Mouse (Mus musculus): ENCODE data around the gene Bbs12. TPM values are rescaled to one million over a fixed set of nuclear protein-coding genes. Genes with fewer than 3 reads are reported as not detected.

Gene Bbs12
- polyA plus RNA-seq, 1 experiment from 2014 or later, result 4.9 TPM

DNA sequence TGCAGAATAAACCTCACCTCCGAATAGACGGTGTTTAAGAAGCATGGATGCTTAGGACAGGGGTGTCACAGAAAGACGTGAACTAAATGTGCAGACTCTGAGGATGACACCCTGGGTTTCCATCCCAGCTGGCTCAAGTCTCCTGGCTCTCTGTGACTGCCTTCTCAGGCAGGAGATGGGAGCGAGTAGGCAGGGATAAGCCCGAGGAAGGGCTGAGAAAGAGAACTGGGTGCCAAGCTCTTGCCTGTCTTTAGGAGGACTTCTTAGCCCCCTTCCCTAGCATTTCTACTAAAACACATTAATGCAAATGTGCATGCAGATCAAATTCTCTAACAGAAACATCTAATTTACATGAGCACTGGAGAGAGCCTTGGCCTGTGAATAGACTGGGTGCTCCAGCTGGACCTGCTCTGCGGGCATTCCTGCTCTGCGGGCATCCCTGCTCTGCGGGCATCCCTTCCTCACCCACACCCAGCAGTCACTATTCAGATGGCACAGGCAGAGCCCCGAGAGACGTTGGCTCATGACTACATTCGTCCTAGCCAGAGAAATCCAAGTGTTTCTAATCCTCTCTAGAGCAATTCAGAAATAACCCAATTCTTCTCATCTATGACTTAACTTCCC lies 29.9 kb upstream of the Bbs12 start:
- Histone ChIP-seq H3K27me3 (ENCODE audit: control insufficient read depth, insufficient read depth, low read length) (no peaks in the 10 kb centered on the region), H3K4me2 (ENCODE audit: low read length) (no peak overlapping the region), H3K9me3 (ENCODE audit: control insufficient read depth, low read length) (no peaks in the 10 kb centered on the region), H3K27ac (replicated peaks in 1 of 2; ENCODE audit: control insufficient read depth in 1 of 2, insufficient read depth in 1 of 2, low read depth in 2 of 2, low read length in 2 of 2) (no peak overlapping the region), H3K4me3 (ENCODE audit: control insufficient read depth in 1 of 2, insufficient read depth in 1 of 2, low read depth in 1 of 2, low read length in 2 of 2) (no peak overlapping the region), H3K36me3 (ENCODE audit: control insufficient read depth, insufficient read depth, low read length) (no peaks in the 10 kb centered on the region), H3K4me1 (ENCODE audit: control insufficient read depth in 2 of 2, insufficient read depth in 2 of 2, low read length in 2 of 2) (no peaks in the 10 kb centered on the region), H3K9ac (ENCODE audit: low read length) (no peak overlapping the region)
- 79% methylated on average over 11 of the region's 11 CpGs for WGBS
- no peak for ATAC-seq (ENCODE audit: insufficient number of reproducible peaks, insufficient read depth, low FRiP score, low read depth)

GRCm38 (mm10) chr3:37283234-37283633 lies 29.1 kb upstream of the Bbs12 start:
- ATAC-seq (ENCODE audit: insufficient number of reproducible peaks, insufficient read depth, low FRiP score, low read depth), result no peak
- Histone ChIP-seq H3K4me2 (ENCODE audit: low read length) (no peak overlapping the region), H3K9me3 (ENCODE audit: control insufficient read depth, low read length) (no peaks in the 10 kb centered on the region), H3K36me3 (ENCODE audit: control insufficient read depth, insufficient read depth, low read length) (no peaks in the 10 kb centered on the region), H3K9ac (ENCODE audit: low read length) (no peak overlapping the region), H3K4me1 (ENCODE audit: control insufficient read depth in 2 of 2, insufficient read depth in 2 of 2, low read length in 2 of 2) (no peaks in the 10 kb centered on the region), H3K27ac (replicated peaks in 1 of 2; ENCODE audit: control insufficient read depth in 1 of 2, insufficient read depth in 1 of 2, low read depth in 2 of 2, low read length in 2 of 2) (no peak overlapping the region), H3K4me3 (ENCODE audit: control insufficient read depth in 1 of 2, insufficient read depth in 1 of 2, low read depth in 1 of 2, low read length in 2 of 2) (no peak overlapping the region), H3K27me3 (ENCODE audit: control insufficient read depth, insufficient read depth, low read length) (no peaks in the 10 kb centered on the region)
- WGBS, result 60% methylated on average over 4 of the region's 4 CpGs

DNA sequence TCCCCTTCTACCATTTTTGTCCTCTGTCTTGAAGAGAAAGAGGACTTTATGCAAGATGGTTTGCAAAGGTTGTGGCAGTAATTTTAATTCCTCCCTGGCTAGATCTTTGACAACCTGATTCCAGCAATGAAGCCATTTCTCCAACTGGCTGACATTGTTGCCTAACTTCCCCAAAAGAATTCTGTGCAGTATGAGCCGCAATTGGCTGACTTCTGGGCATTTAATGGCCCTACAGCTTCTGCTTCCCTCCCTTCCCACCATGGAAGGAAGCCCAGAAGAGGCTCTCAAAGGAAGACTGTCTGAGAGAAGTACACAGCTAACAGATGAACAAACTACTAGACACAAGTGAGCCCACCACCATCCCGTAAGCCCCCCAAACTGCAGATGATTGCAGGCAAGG lies 23.1 kb upstream of the Bbs12 start:
- Histone ChIP-seq H3K4me3 (ENCODE audit: control insufficient read depth in 1 of 2, insufficient read depth in 1 of 2, low read depth in 1 of 2, low read length in 2 of 2) (no peak overlapping the region), H3K36me3 (ENCODE audit: control insufficient read depth, insufficient read depth, low read length) (no peaks in the 10 kb centered on the region), H3K9me3 (ENCODE audit: control insufficient read depth, low read length) (no peaks in the 10 kb centered on the region), H3K27me3 (ENCODE audit: control insufficient read depth, insufficient read depth, low read length) (no peaks in the 10 kb centered on the region), H3K4me1 (ENCODE audit: control insufficient read depth in 2 of 2, insufficient read depth in 2 of 2, low read length in 2 of 2) (no peaks in the 10 kb centered on the region), H3K27ac (replicated peaks in 1 of 2; ENCODE audit: control insufficient read depth in 1 of 2, insufficient read depth in 1 of 2, low read depth in 2 of 2, low read length in 2 of 2) (no peak overlapping the region), H3K4me2 (ENCODE audit: low read length) (no peak overlapping the region), H3K9ac (ENCODE audit: low read length) (no peak overlapping the region)
- 78% methylated on average over 2 of the region's 2 CpGs for WGBS
- ATAC-seq (ENCODE audit: insufficient number of reproducible peaks, insufficient read depth, low FRiP score, low read depth), result no peak

DNA sequence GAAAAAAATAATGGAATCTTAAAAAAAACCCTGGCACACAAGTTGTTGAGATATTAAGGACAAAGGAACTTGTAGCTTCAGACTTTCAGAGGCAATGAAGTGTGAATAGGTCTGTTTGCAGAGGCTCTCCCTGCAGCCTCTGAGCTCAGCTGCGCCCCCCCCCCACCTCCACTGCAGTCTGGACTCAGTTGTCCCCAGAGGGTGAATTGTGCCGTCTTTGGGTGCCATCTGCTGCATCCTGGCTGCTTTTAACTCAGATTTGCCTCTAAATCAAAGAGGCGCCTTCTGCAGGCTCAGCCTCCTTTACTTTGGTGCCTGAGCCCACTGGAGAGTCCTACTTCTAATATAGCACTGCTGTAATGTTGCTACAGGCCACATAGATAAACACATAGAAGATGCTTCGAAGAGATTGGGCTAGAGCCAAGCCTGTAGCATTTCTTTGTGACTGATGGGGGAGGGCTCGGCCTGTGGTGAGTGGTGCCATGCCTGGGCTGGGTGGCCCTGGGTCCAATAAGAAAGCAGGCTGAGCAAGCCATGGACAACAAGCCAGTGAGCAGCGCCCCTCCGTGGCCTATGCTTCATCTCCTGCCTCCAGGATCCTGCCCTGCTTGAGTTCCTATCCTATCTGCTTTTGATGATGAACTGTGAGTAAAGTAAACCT lies 21.3 kb upstream of the Bbs12 start:
- no peaks in the 10 kb centered on the region for H3K9me3 ChIP-seq (ENCODE audit: control insufficient read depth, low read length)
- WGBS, result 70% methylated on average over 7 of the region's 7 CpGs
- H3K27me3 ChIP-seq (ENCODE audit: control insufficient read depth, insufficient read depth, low read length), result no peaks in the 10 kb centered on the region

GRCm38 (mm10) chr3:37291929-37292328 lies 20.4 kb upstream of the Bbs12 start:
- no peak for ATAC-seq (ENCODE audit: insufficient number of reproducible peaks, insufficient read depth, low FRiP score, low read depth)
- H3K9ac ChIP-seq (ENCODE audit: low read length), result no peak overlapping the region
- no peaks in the 10 kb centered on the region for H3K36me3 ChIP-seq (ENCODE audit: control insufficient read depth, insufficient read depth, low read length)
- H3K4me2 ChIP-seq (ENCODE audit: low read length), result no peak overlapping the region
- H3K27ac ChIP-seq (replicated peaks in 1 of 2; ENCODE audit: control insufficient read depth in 1 of 2, insufficient read depth in 1 of 2, low read depth in 2 of 2, low read length in 2 of 2), result no peak overlapping the region
- 84% methylated on average over 2 of the region's 2 CpGs for WGBS
- H3K27me3 ChIP-seq (ENCODE audit: control insufficient read depth, insufficient read depth, low read length), result no peaks in the 10 kb centered on the region
- no peak overlapping the region for H3K4me3 ChIP-seq (ENCODE audit: control insufficient read depth in 1 of 2, insufficient read depth in 1 of 2, low read depth in 1 of 2, low read length in 2 of 2)
- H3K4me1 ChIP-seq (ENCODE audit: control insufficient read depth in 2 of 2, insufficient read depth in 2 of 2, low read length in 2 of 2), result no peaks in the 10 kb centered on the region
- H3K9me3 ChIP-seq (ENCODE audit: control insufficient read depth, low read length), result no peaks in the 10 kb centered on the region

More for the DNA sequence above, 21.3 kb upstream of the Bbs12 start:
- Histone ChIP-seq H3K4me2 (ENCODE audit: low read length) (no peak overlapping the region), H3K27ac (replicated peaks in 1 of 2; ENCODE audit: control insufficient read depth in 1 of 2, insufficient read depth in 1 of 2, low read depth in 2 of 2, low read length in 2 of 2) (no peak overlapping the region), H3K9ac (ENCODE audit: low read length) (no peak overlapping the region), H3K4me3 (ENCODE audit: control insufficient read depth in 1 of 2, insufficient read depth in 1 of 2, low read depth in 1 of 2, low read length in 2 of 2) (no peak overlapping the region), H3K4me1 (ENCODE audit: control insufficient read depth in 2 of 2, insufficient read depth in 2 of 2, low read length in 2 of 2) (no peaks in the 10 kb centered on the region), H3K36me3 (ENCODE audit: control insufficient read depth, insufficient read depth, low read length) (no peaks in the 10 kb centered on the region)
- ATAC-seq (ENCODE audit: insufficient number of reproducible peaks, insufficient read depth, low FRiP score, low read depth), result no peak

DNA sequence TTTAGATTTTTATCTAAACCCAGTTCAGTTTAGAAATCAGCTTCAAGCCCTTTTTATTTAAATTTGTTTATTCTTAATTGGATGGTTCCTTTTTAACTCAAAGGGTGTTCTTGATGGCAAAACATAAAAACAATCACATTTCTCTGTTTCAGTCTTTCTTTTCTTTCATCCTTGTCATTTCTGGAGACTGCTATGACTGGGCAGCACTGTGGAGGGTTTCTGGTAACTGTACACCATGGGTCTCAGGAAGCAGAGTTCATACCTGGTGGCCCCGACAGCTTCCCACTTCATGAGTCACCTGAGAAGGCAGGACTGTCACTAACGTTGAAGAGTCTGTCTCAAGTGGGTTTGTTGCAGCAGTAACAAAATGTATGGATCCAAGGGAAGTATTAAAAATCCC lies 19.7 kb upstream of the Bbs12 start:
- H3K9me3 ChIP-seq (ENCODE audit: control insufficient read depth, low read length), result no peaks in the 10 kb centered on the region
- no peaks in the 10 kb centered on the region for H3K4me1 ChIP-seq (ENCODE audit: control insufficient read depth in 2 of 2, insufficient read depth in 2 of 2, low read length in 2 of 2)
- WGBS, result 52% methylated on average over 2 of the region's 2 CpGs
- H3K4me2 ChIP-seq (ENCODE audit: low read length), result no peak overlapping the region
- no peak overlapping the region for H3K4me3 ChIP-seq (ENCODE audit: control insufficient read depth in 1 of 2, insufficient read depth in 1 of 2, low read depth in 1 of 2, low read length in 2 of 2)
- no peaks in the 10 kb centered on the region for H3K36me3 ChIP-seq (ENCODE audit: control insufficient read depth, insufficient read depth, low read length)
- H3K27me3 ChIP-seq (ENCODE audit: control insufficient read depth, insufficient read depth, low read length), result no peaks in the 10 kb centered on the region
- ATAC-seq (ENCODE audit: insufficient number of reproducible peaks, insufficient read depth, low FRiP score, low read depth), result no peak
- no peak overlapping the region for H3K9ac ChIP-seq (ENCODE audit: low read length)
- H3K27ac ChIP-seq (replicated peaks in 1 of 2; ENCODE audit: control insufficient read depth in 1 of 2, insufficient read depth in 1 of 2, low read depth in 2 of 2, low read length in 2 of 2), result no peak overlapping the region

GRCm38 (mm10) chr3:37299470-37299869 lies 12.9 kb upstream of the Bbs12 start:
- Histone ChIP-seq H3K27me3 (ENCODE audit: control insufficient read depth, insufficient read depth, low read length) (no peaks in the 10 kb centered on the region), H3K9ac (ENCODE audit: low read length) (no peak overlapping the region), H3K36me3 (ENCODE audit: control insufficient read depth, insufficient read depth, low read length) (no peaks in the 10 kb centered on the region), H3K4me1 (ENCODE audit: control insufficient read depth in 2 of 2, insufficient read depth in 2 of 2, low read length in 2 of 2) (peaks cover 0 to 2% of the 10 kb centered on the region in 2 experiments; a peak in 1 of 4 replicates), H3K27ac (replicated peaks in 1 of 2; ENCODE audit: control insufficient read depth in 1 of 2, insufficient read depth in 1 of 2, low read depth in 2 of 2, low read length in 2 of 2) (no peak overlapping the region), H3K4me2 (ENCODE audit: low read length) (no peak overlapping the region), H3K4me3 (ENCODE audit: control insufficient read depth in 1 of 2, insufficient read depth in 1 of 2, low read depth in 1 of 2, low read length in 2 of 2) (no peak overlapping the region), H3K9me3 (ENCODE audit: control insufficient read depth, low read length) (no peaks in the 10 kb centered on the region)
- ATAC-seq (ENCODE audit: insufficient number of reproducible peaks, insufficient read depth, low FRiP score, low read depth), result no peak
- WGBS, result 76% methylated on average over 3 of the region's 3 CpGs

- 34% methylated on average over 12 of the region's 12 CpGs for WGBS
- Histone ChIP-seq H3K4me3 (ENCODE audit: control insufficient read depth in 1 of 2, insufficient read depth in 1 of 2, low read depth in 1 of 2, low read length in 2 of 2) (no peak overlapping the region), H3K36me3 (ENCODE audit: control insufficient read depth, insufficient read depth, low read length) (no peaks in the 10 kb centered on the region), H3K27me3 (ENCODE audit: control insufficient read depth, insufficient read depth, low read length) (no peaks in the 10 kb centered on the region), H3K4me1 (ENCODE audit: control insufficient read depth in 2 of 2, insufficient read depth in 2 of 2, low read length in 2 of 2) (peaks cover 0 to 2% of the 10 kb centered on the region in 2 experiments; a peak in 1 of 4 replicates), H3K4me2 (ENCODE audit: low read length) (no peak overlapping the region), H3K9me3 (ENCODE audit: control insufficient read depth, low read length) (peaks cover 4% of the 10 kb centered on the region; the same call in 1 of the 2 replicates), H3K9ac (ENCODE audit: low read length) (no peak overlapping the region), H3K27ac (replicated peaks in 1 of 2; ENCODE audit: control insufficient read depth in 1 of 2, insufficient read depth in 1 of 2, low read depth in 2 of 2, low read length in 2 of 2) (no peak overlapping the region)
- no peak for ATAC-seq (ENCODE audit: insufficient number of reproducible peaks, insufficient read depth, low FRiP score, low read depth)
Measured at GRCm38 (mm10) chr3:37302685-37303084, 9.7 kb upstream of the Bbs12 start.

Data from heart, embryonic 14.5 days (tissue).